Mouse (Mus musculus): Measurements from ENCODE around the gene Chl1. TPM values are rescaled to one million over a fixed set of nuclear protein-coding genes. Genes with fewer than 3 reads are reported as not detected.

The Chl1 gene
- polyA plus RNA-seq, 1 experiment from 2014 or later = 0.14 TPM

- H3K4me1 ChIP-seq (ENCODE audit: insufficient read depth) = no peaks in the 10 kb centered on the region
- no peaks in the 10 kb centered on the region for H3K9me3 ChIP-seq (ENCODE audit: low read depth, low read length)
- no peak overlapping the region for H3K4me2 ChIP-seq
- H3K4me3 ChIP-seq (ENCODE audit: low read depth, low read length) = no peak overlapping the region
- ATAC-seq (ENCODE audit: insufficient read depth) = no peak
- WGBS = 71% methylated on average over 5 of the region's 5 CpGs
- DNase-seq = no peak
- H3K36me3 ChIP-seq (ENCODE audit: insufficient read depth) = no peaks in the 10 kb centered on the region
- no peaks in the 10 kb centered on the region for H3K27me3 ChIP-seq (ENCODE audit: insufficient read depth, low read length)
- H3K9ac ChIP-seq = no peak overlapping the region
- no peak for TF ChIP-seq CTCF (IDR thresholded peaks at IDR 0.05; ENCODE audit: low read depth)
- H3K27ac ChIP-seq (ENCODE audit: low read depth) = no peak overlapping the region
Measured at GRCm38 (mm10) chr6:103781058-103781457, 270.7 kb downstream of the Chl1 start.

GRCm38 (mm10) chr6:103791077-103791632, 280.8 kb downstream of the Chl1 start:
- 31% methylated on average over 2 of the region's 2 CpGs for WGBS
- no peaks in the 10 kb centered on the region for H3K27me3 ChIP-seq (ENCODE audit: insufficient read depth, low read length)
- ATAC-seq (ENCODE audit: insufficient read depth) = peak; percentile 95
- no peak overlapping the region for H3K9ac ChIP-seq
- H3K4me2 ChIP-seq = no peak overlapping the region
- no peak overlapping the region for H3K4me3 ChIP-seq (ENCODE audit: low read depth, low read length)
- peak; percentile 90 for DNase-seq
- H3K9me3 ChIP-seq (ENCODE audit: low read depth, low read length) = no peaks in the 10 kb centered on the region
- no peaks in the 10 kb centered on the region for H3K36me3 ChIP-seq (ENCODE audit: insufficient read depth)
- H3K27ac ChIP-seq (ENCODE audit: low read depth) = no peak overlapping the region
- TF ChIP-seq CTCF (IDR thresholded peaks at IDR 0.05; ENCODE audit: low read depth) = no peak
- no peaks in the 10 kb centered on the region for H3K4me1 ChIP-seq (ENCODE audit: insufficient read depth)

GRCm38 (mm10) chr6:103795241-103795640, 284.9 kb downstream of the Chl1 start:
- Histone ChIP-seq H3K9me3 (ENCODE audit: low read depth, low read length) (no peaks in the 10 kb centered on the region), H3K4me2 (no peak overlapping the region), H3K27ac (ENCODE audit: low read depth) (no peak overlapping the region), H3K9ac (no peak overlapping the region), H3K4me1 (ENCODE audit: insufficient read depth) (no peaks in the 10 kb centered on the region), H3K4me3 (ENCODE audit: low read depth, low read length) (no peak overlapping the region), H3K27me3 (ENCODE audit: insufficient read depth, low read length) (no peaks in the 10 kb centered on the region), H3K36me3 (ENCODE audit: insufficient read depth) (no peaks in the 10 kb centered on the region)
- ATAC-seq (ENCODE audit: insufficient read depth) = no peak
- no peak for DNase-seq
- 86% methylated on average over 1 of the region's 1 CpGs for WGBS
- TF ChIP-seq CTCF (IDR thresholded peaks at IDR 0.05; ENCODE audit: low read depth) = no peak

Data from lung, embryonic 14.5 days (tissue).